Mouse (Mus musculus): Measurements from ENCODE around the gene Exoc1.

The Exoc1 gene

DNA sequence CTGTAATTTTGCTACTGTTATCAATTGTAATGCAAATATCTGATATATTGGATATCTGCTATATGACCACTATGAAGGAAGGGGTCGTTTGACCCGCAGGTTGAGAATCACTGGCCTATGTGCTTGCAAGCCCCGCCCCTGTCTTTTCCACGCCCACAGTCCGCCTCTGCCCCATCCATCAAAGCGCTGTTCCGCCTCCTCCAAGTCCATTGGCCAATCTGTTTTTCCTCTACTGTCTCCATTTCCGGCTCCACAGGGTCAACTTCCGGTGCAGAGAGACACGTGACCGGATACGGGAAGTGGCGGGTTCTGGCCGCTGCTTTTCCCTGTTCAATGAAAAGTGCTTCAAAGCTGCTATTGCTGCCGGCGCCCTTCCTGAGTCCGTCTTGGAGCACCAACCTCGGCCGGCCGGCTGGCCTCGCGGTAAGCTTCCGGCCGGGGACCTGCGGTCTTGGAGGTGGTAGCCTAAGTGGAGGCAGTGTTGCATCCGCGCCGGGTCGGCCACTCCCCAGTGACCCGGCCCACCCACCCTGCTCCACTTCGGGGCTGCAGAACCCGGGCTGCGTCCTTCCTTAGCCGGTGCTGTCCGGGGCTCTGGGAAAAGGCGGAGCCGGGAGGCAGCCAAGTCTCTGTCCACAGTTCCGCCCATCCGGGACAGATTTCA, at the start of gene Exoc1:
Exoc1 (plus strand) TSS at position 272 of the 664 bp plus-strand sequence.
- DNase-seq (ENCODE audit: low spot score) = peak; percentile 93

DNA sequence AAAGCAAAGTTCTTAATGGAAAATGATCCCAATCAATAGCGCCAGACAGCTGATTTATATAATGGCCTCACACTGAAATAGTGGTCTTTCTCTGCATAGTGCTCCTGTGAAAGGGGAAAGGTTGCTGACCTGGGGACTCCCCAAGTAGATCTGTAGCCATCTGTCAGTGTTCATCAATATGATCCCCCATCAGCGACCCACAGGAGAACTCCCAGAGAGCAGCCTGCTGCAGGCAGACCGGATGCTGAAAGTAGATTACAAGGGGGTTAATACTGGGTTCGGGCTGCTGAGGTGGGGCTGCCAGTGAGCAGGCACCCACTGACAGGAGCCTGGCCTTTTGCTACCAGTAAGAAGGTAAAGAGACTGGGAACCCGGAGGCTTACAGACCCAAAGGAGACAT, 45.3 kb upstream of the Exoc1 start, which contains the start of gene Gm7271:
Gm7271 (plus strand) TSS at position 230 of the 400 bp plus-strand sequence.
- no peak for DNase-seq (ENCODE audit: low spot score)

DNA sequence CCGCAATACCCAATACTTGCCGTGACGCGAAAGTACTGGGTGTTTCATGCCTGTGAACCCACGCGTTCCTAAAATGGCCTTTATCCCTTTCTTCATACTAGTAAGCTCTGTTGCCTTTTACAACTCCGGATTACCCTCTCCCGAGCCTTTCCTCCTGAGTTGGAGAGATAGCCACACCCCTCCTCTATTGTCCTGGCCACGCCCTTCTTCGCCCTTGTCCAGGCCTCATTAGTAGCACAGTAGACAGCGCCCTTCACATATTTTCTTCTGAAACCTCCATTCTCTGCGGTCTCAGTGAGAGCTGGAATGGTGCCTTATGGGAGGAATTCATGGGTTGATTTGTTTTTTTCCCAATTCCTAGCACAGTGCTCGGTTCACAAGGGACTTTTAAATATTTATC, 34.0 kb upstream of the Exoc1 start:
- no peak for DNase-seq (ENCODE audit: low spot score)

DNA sequence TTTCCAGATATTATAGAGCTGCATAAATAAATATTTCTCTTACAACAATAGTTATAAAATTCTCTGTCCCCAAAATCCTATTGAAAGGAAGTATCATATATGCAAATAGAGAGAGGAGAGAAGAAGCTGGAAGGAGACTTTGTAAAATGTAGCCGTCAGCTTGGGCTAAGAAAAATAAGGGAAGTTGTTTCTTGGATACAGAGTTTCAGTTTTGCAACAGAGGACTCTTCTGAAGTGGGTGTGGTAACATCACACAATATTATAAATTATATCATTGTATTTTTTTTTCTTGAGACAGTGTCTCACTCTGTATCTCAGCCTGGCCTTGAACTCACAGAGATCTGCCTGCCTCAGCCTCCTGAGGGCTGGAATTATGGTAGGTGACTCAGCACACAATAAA, 6.7 kb upstream of the Exoc1 start:
- DNase-seq (ENCODE audit: low spot score) = no peak

DNA sequence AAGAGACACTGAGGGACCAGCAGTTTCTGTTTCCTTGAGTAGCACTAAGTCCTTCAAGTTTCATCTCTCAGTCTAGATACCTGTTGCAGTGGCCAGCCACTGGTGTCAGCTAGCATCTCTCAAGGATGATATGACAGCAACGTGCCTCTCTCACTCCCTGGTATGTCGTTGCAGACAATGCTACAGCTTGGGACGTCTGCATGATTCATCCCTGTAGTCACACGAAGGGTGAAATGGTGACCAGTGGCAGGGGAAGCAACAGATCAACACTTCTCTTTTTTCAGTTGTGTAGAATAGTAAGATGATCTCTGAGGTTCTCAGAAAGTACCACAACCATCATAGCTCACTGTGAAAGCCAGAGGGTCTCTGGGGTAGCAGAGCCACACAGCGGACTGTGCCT, 4.5 kb upstream of the Exoc1 start:
- DNase-seq (ENCODE audit: low spot score) = no peak

DNA sequence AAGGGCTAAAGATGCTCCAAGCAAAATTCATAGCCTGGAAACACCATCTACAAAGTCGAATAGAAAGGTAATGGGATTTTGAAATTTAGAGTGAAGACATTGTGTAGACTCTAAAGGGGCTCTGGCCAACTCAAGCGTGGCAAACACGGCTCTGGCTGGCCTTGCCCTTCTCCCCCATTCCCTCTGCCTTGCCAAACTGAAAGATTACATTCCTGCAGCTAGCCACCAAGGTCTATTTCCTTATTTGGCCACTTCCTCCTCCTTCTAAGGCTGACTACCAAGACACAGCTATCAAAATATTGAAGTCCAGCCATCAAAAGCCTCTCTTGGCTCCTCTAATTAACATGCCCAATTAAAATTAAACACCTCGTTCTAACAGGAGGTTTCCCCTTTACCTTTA, 4.0 kb upstream of the Exoc1 start:
- DNase-seq (ENCODE audit: low spot score) = no peak

DNA sequence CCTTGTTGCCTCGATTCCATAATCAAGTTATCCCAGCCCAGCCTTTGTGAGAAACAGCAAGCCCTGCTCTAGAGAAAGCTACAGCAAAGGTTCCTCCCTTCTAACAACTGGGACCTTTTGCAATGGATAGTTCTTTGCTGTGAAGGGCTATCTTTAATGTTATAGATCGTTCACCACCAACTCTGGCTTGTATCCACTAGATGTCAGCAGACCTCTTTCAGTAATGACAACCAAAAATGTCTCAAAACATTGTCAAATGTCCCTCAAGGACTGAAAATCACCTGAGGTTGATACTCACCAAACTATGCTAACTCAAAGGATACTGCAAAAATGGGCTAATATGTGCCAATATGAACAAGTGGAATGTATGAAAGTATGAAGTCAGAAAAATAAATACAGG, 3.3 kb upstream of the Exoc1 start:
- DNase-seq (ENCODE audit: low spot score) = no peak

DNA sequence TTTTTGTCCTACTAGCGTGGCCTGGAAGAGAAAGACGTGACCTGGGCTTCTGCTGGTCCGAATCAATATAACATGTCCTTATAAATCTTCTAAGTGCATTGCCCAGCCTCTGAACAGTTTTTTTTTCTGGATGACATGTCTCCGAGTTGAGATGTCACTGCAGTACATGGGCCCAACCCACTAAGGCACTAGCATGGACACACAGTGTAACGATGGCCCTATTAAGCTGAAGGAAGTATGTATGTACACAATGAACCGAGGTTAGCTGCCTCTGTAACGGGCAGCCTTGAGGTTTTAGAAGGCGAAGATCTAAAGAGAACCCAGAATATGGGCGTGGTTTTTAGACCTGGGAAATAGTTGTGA, 574 bp downstream of the Exoc1 start:
- DNase-seq (ENCODE audit: low spot score) = no peak

DNA sequence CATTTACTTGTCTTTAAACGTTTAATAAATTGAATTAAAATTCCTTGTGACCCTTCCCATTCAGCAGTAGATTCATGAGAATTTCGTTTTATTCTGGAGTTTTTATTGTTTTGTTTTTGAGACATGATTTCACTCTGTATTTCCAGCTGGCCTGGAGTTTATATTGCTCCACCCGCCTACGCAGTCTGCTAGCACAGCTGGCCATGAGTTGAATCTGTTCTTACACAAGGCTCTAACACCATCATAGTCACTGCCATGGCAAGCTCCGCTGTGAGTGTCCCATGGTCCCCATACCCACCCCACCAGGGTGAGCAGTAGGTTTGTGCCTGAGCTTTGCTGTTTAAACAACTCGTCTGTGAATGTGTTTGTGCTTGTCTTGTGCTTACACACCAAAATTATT, 4.1 kb downstream of the Exoc1 start:
- peak; percentile 34 for DNase-seq (ENCODE audit: low spot score)

DNA sequence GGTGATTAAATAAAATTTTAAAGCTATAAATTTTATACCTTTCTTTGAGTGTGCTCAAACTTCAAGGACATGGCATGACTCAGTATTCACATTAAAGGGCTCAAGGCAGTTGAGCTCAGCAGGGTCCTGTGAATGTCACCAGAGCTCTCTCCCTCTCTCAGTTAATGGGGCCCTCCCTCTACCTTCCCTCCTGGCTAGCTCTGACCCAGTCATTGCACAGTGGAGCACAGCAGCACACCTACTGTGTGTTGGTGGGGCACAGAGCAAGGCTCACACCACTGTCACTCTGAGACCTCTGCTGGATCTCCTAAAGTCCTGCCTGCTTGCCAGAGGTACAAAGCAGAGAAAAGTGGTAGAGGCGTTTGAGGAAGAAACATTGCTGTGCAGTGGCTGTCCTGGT, 7.1 kb downstream of the Exoc1 start:
- no peak for DNase-seq (ENCODE audit: low spot score)

DNA sequence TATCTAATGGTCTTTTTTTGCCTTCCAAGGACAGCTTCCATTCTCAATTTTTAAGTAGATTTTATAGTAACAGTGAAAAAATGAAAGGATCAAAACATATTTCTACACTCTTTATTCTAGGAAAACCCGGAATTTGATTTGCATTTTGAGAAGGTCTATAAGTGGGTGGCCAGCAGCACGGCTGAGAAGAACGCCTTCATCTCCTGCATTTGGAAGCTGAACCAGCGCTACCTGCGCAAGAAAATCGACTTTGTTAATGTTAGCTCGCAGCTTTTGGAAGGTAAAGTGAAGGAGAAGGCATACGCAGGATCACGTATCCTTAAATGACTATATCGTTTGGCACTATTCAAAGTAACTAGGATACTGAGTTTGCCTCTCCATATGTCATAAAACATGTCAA, 8.5 kb downstream of the Exoc1 start:
- DNase-seq (ENCODE audit: low spot score) = no peak

DNA sequence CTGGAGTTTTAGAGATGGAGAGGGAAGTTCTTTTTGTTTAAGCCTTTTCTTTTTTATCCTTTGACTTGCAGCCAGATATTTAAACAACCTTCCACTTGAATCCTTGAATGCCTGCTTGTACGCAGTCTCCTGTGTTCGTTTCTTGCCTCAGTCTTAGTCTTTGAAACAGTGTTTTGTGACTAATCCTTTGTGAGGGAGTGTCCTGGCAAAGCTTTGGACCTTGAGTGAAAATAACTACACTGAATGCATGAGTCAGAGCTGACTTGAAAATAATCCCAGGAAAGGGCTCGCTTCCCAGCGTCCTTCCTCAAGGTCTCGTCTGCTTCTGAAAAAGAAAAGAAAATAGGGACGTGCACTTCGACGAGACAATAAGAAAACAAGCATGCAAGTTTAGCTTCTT, 11.1 kb downstream of the Exoc1 start:
- DNase-seq (ENCODE audit: low spot score) = peak; percentile 36

DNA sequence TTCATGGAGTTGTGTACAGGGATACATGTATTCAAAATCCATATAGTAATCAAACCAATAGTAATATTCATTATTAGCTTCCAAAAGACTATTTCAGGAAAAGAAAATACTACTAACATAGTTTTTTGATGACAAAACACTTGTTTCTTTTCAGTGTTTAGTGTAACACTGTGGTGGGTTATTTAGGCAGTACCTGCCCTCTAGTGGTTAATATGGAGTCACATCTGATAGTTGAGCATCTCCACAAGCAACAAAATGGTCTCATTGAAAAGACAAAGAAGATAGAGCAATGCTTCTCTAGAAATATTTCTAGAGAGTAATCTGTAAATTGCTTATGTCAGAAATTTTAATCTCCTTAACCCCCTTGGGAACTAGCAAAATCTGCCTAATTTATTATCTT, 11.7 kb downstream of the Exoc1 start:
- DNase-seq (ENCODE audit: low spot score) = no peak

DNA sequence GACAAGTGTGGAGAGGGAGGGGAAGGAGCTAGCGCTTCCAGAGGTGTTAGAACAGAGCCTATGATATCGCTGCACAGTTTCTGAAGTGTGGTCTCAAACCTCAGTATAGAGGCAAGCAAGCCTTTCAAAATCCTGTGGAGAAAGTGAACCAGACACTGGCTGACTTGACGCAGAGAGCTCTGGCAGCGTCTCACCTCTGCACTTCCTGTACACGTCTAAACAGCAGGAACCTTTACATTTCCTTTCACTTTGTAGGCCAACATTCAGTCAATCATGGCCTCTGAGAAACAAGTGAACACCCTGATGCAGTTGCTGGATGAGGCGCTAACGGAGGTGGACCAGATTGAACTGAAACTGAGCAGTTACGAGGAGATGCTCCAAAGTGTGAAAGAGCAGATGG, 14.1 kb downstream of the Exoc1 start:
- DNase-seq (ENCODE audit: low spot score) = no peak

DNA sequence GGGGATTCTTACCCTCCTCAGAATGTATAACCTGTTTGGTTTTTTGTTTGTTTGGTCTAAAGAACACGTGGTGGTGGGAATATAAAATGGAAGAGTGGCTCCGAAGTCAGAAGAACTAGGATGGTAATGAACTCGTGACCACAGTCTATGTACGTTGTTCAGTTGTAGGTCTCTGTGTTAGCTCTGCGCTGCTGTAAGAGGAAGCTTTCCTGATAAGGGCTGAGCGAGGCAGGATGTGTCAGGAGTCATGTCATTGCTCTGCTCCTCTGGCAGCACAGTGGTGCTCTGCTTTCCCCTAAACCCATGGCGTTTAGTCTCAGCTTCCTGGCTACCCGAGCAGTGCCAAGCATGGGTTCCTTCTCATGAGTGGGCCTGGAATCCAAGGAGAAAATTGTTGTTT, 21.3 kb downstream of the Exoc1 start:
- DNase-seq (ENCODE audit: low spot score) = no peak

DNA sequence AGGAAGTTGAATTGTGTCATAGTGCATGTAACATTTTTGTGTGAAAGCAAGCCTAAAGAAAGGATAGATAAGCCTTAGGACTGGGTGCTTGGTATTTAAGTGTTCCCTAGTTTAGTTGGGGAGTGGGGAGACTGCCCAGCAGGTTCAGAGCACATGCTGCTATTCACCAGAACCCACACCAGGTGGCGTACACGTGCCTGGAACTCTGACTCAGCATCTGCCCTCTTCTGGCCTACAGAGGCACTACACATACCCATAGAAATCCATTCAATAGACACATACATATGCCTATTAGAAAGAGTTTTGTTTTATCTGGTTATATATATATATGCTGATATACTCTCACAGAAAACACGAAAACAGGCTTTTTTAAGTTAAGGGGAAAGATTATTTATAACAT, 36.2 kb downstream of the Exoc1 start:
- DNase-seq (ENCODE audit: low spot score) = peak; percentile 67

DNA sequence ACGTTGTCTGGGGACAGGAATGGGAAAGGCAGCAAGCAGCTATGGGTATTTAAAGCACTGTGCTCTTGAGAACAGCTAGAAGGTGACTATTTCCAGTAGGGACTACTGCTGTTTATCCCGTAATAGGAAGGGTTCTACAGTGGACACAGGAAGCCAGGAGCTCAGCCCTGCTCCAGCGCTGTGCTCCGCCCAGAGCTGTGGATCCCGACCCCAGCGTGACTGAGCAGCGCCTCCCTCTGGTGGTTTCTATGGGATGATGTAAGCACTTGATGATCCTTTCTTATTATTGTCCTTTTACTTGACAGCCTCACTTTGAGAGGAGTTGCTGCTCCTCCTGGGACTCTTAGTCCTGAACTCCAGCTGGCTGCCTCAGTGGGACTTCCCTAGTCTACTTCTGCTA, 45.1 kb downstream of the Exoc1 start:
- no peak for DNase-seq (ENCODE audit: low spot score)

DNA sequence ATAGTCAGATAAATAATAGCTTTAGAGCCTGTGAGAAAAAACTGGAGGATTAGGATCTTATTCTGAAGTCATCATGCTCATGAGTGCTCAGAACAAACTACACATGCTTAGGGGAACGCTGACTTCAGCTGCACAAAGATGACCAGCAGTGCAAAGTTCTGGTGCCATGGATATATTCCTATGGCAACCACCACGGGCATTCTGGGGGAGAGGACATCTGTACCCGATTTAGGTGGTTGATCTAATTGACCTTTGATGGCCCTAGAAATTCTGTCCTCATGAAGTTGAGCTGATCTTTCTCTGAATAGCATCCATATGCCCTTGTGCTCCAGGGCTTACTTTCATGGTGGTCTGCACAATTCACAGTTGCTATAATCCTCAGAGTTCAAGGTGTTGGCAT, 47.9 kb downstream of the Exoc1 start:
- DNase-seq (ENCODE audit: low spot score) = no peak

DNA sequence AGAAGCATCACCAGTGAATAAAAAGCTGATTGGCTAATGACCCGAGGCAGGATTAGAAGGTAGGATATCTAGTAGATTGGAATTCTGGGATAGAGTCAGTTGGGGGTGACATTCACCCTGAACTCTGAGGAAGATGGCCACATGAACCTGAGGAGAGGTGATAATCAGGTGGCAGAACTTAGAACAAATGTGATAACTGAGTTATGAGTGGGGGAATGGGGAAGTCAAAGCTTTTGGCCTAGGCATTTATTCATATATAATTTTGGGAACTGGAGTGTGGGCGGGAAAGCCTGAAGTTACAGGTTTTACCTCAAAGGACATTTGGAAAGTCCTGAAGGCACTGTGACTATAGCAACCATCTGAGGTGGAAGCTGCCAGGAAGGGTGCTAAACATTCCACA, 56.3 kb downstream of the Exoc1 start:
- no peak for DNase-seq (ENCODE audit: low spot score)

DNA sequence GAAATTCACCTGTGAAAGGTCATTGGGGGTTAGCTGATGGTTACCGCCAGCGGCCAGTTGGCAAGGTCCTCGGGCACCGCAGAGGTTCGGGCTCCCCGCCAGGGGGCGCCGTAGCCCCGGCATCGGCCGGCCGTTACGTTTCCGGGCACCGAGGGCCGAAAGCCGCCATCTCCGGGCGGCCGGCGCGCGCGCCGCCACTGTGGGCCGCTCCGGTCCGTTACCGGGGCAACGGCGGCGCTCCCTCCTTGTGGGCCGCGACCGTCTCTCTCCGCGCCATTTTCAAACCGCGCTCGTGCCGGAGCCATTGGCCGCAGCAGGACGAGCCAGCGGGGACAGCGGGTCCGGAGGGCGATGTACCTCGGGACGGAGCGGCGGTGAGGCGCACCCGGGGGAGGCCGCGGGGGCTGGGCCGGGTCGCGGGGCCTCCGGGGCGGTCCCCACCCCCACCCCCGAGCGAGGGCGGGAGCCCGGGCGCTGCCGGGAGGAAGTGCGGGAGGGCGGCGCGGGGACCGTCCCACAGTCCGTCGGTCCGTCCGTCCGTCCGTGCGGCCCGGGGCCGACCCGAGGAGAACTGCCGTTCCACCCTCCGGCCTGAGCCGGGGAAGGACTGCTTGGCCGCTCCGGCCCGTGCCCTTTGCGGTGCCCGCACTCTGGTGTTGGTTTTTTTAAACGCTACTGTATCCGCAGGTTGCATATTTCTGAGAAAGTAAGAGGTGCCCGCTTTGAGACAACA, 59.6 kb downstream of the Exoc1 start, which contains the start of gene Cep135:
Cep135 (plus strand) TSS at position 148 of the 733 bp plus-strand sequence.
- DNase-seq (ENCODE audit: low spot score) = peak; percentile 91

DNA sequence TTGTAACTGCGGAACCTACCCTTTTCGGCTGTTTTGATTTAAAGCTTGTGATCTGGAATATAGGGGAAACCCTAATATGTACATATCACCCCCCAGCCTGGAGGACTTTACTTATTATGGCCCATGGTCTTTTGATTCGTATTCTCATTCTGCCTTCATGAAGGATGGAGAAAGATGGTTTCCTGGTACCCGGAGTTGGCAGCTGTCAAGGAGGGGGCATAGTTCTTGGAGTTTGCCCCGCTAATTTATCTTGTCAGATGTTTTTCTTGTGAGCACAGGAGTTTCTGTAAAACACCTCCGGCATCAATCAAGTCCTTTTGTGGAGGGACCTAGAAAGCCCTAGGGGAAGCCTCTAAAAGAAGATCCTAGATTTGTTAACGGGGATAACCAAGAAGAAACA, 60.2 kb downstream of the Exoc1 start:
- DNase-seq (ENCODE audit: low spot score) = no peak

DNA sequence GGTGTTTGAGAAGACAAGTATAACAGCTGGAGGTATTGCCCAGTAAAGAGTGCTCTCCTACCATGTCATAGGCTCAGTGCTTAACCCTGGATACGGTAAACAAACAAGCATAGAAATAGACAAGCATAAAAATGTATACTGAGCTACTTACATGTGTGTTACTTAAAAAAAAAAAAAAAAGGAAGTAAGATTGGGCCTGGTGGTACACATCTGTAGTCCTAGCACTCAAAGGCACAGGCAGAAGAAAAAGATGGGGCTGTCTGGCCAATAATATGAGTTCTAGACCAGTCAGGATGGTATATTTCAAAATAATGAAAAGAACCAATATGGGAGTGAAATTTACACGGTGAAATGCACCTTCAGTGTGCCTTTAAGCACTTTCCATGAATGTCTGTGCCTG, 60.9 kb downstream of the Exoc1 start:
- no peak for DNase-seq (ENCODE audit: low spot score)

DNA sequence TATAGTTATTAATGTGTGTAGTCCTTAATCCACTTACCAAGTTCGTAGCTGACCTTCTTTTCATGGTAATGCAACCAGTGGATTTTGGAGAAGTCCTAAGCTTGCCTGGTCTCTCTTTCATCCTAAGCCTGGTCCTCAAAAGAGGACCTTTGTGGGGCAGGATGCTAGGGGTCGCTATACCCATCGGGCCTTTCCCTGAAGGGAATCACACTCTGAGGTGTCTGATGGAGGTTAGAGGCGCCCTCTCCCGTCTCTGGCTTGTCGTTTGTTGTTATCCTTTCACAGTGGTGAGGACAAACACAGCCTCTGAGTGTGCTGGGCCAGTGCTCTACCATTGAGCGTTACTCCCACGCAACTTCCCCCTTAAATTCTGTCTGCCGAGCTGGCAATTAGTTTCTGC, 62.8 kb downstream of the Exoc1 start:
- DNase-seq (ENCODE audit: low spot score) = no peak
